Mouse (Mus musculus): ENCODE data around the gene Slc9b1. TPM values are rescaled to one million over a fixed set of nuclear protein-coding genes. Genes with fewer than 3 reads are reported as not detected.

Gene Slc9b1
- total and polyA plus RNA-seq, 3 experiments, result 0.13 to 7.4 (median 0.55) TPM

GRCm38 (mm10) chr3:135440221-135440620 lies 92.4 kb downstream of the Slc9b1 start:
- ATAC-seq (ENCODE audit: extremely low read depth, insufficient number of reproducible peaks, low FRiP score, poor library complexity, severe bottlenecking) (no peak), DNase-seq (ENCODE audit: low spot score) (peak; percentile 18)

GRCm38 (mm10) chr3:135440621-135441020 lies 92.8 kb downstream of the Slc9b1 start:
- Histone ChIP-seq H3K27me3 (ENCODE audit: insufficient read depth, low read length) (no peaks in the 10 kb centered on the region), H3K4me3 (ENCODE audit: low read depth, low read length) (peak overlapping the region; percentile 93), H3K4me1 (ENCODE audit: insufficient read depth, low read depth, low read length) (peaks cover 35% of the 10 kb centered on the region), H3K36me3 (replicated peaks) (peaks cover 35% of the 10 kb centered on the region), H3K9me3 (replicated peaks) (no peaks in the 10 kb centered on the region)
- ATAC-seq (ENCODE audit: extremely low read depth, insufficient number of reproducible peaks, low FRiP score, poor library complexity, severe bottlenecking) (no peak), DNase-seq (ENCODE audit: low spot score) (no peak)
- TF ChIP-seq GATA1 (IDR thresholded peaks at IDR 0.05; ENCODE audit: borderline replicate concordance, low read length) (no peak), TAL1 (conservative IDR thresholded peaks at IDR 0.05; ENCODE audit: low read depth, low read length) (no peak), CTCF (IDR thresholded peaks at IDR 0.05; ENCODE audit: low read depth, low read length) (no peak), GATA2 (IDR thresholded peaks at IDR 0.05; ENCODE audit: borderline replicate concordance, low read depth, low read length) (no peak), POLR2AphosphoS5 (IDR thresholded peaks at IDR 0.05; ENCODE audit: insufficient replicate concordance, low read depth, low read length) (no peak)

More at GRCm38 (mm10) chr3:135440221-135440620, 92.4 kb downstream of the Slc9b1 start:
- peak; percentile 79; the same call in 1 of the 2 replicates for TF ChIP-seq POLR2AphosphoS5 (IDR thresholded peaks at IDR 0.05; ENCODE audit: insufficient replicate concordance, low read depth, low read length)
- TF ChIP-seq GATA1 (IDR thresholded peaks at IDR 0.05; ENCODE audit: borderline replicate concordance, low read length), result no peak
- no peak for TF ChIP-seq GATA2 (IDR thresholded peaks at IDR 0.05; ENCODE audit: borderline replicate concordance, low read depth, low read length)
- no peak for TF ChIP-seq CTCF (IDR thresholded peaks at IDR 0.05; ENCODE audit: low read depth, low read length)
- no peaks in the 10 kb centered on the region for H3K9me3 ChIP-seq (replicated peaks)
- peak overlapping the region; percentile 93 for H3K4me3 ChIP-seq (ENCODE audit: low read depth, low read length)
- no peaks in the 10 kb centered on the region for H3K27me3 ChIP-seq (ENCODE audit: insufficient read depth, low read length)
- H3K36me3 ChIP-seq (replicated peaks), result peaks cover 37% of the 10 kb centered on the region
- H3K4me1 ChIP-seq (ENCODE audit: insufficient read depth, low read depth, low read length), result peaks cover 35% of the 10 kb centered on the region

GRCm38 (mm10) chr3:135444930-135445329 lies 97.1 kb downstream of the Slc9b1 start:
- H3K4me3 ChIP-seq (ENCODE audit: low read depth, low read length), result no peak overlapping the region
- no peak for ATAC-seq (ENCODE audit: extremely low read depth, insufficient number of reproducible peaks, low FRiP score, poor library complexity, severe bottlenecking)
- no peak for TF ChIP-seq POLR2AphosphoS5 (IDR thresholded peaks at IDR 0.05; ENCODE audit: insufficient replicate concordance, low read depth, low read length)
- TF ChIP-seq GATA2 (IDR thresholded peaks at IDR 0.05; ENCODE audit: borderline replicate concordance, low read depth, low read length), result no peak
- no peak for TF ChIP-seq TAL1 (conservative IDR thresholded peaks at IDR 0.05; ENCODE audit: low read depth, low read length)
- TF ChIP-seq CTCF (IDR thresholded peaks at IDR 0.05; ENCODE audit: low read depth, low read length), result no peak
- TF ChIP-seq GATA1 (IDR thresholded peaks at IDR 0.05; ENCODE audit: borderline replicate concordance, low read length), result no peak
- DNase-seq (ENCODE audit: low spot score), result no peak
- no peaks in the 10 kb centered on the region for H3K27me3 ChIP-seq (ENCODE audit: insufficient read depth, low read length)
- H3K4me1 ChIP-seq (ENCODE audit: insufficient read depth, low read depth, low read length), result peaks cover 31% of the 10 kb centered on the region
- peaks cover 44% of the 10 kb centered on the region for H3K36me3 ChIP-seq (replicated peaks)
- no peaks in the 10 kb centered on the region for H3K9me3 ChIP-seq (replicated peaks)

Other genes with a start within 250 kb of the Slc9b1 start
- gene Cenpe, start 135.5 kb upstream of the Slc9b1 start, total RNA-seq (2014; fragmentation: Nextera tagmentation), result 171 and 183 TPM in 2 replicates
- 57.6 and 58.3 TPM in 2 replicates for gene Cenpe, start 135.5 kb upstream of the Slc9b1 start, total RNA-seq (2017)
- 3.0 and 3.6 TPM in 2 replicates for gene Cenpe, start 135.5 kb upstream of the Slc9b1 start, polyA plus RNA-seq (2012)
- gene Bdh2, start 66.8 kb upstream of the Slc9b1 start, total RNA-seq (2014; fragmentation: Nextera tagmentation), result 1.3 and 1.4 TPM in 2 replicates
- gene Bdh2, start 66.8 kb upstream of the Slc9b1 start, total RNA-seq (2017), result 0.38 TPM in 1 of 2 replicates, not detected in the other
- not detected in 2 replicates for gene Bdh2, start 66.8 kb upstream of the Slc9b1 start, polyA plus RNA-seq (2012)
- not detected in 2 replicates for gene Slc9b2, start 40.3 kb upstream of the Slc9b1 start, total RNA-seq (2014; fragmentation: Nextera tagmentation)
- gene Slc9b2, start 40.3 kb upstream of the Slc9b1 start, total RNA-seq (2017), result not detected in 2 replicates
- not detected in 2 replicates for gene Slc9b2, start 40.3 kb upstream of the Slc9b1 start, polyA plus RNA-seq (2012)
- gene Cisd2, start 75.9 kb downstream of the Slc9b1 start, total RNA-seq (2014; fragmentation: Nextera tagmentation), result 42.9 and 43.1 TPM in 2 replicates
- gene Cisd2, start 75.9 kb downstream of the Slc9b1 start, total RNA-seq (2017), result 34.0 and 35.7 TPM in 2 replicates
- 16.9 and 18.3 TPM in 2 replicates for gene Cisd2, start 75.9 kb downstream of the Slc9b1 start, polyA plus RNA-seq (2012)
- gene Ube2d3, start 90.1 kb downstream of the Slc9b1 start, total RNA-seq (2014; fragmentation: Nextera tagmentation), result 1,026 and 1,239 TPM in 2 replicates
- gene Ube2d3, start 90.1 kb downstream of the Slc9b1 start, total RNA-seq (2017), result 547 and 623 TPM in 2 replicates
- 416 and 446 TPM in 2 replicates for gene Ube2d3, start 90.1 kb downstream of the Slc9b1 start, polyA plus RNA-seq (2012)
- 19.6 and 30.3 TPM in 2 replicates for gene Manba, start 137.6 kb downstream of the Slc9b1 start, total RNA-seq (2014; fragmentation: Nextera tagmentation)
- gene Manba, start 137.6 kb downstream of the Slc9b1 start, total RNA-seq (2017), result 19.0 and 23.7 TPM in 2 replicates
- gene Manba, start 137.6 kb downstream of the Slc9b1 start, polyA plus RNA-seq (2012), result 2.0 and 2.9 TPM in 2 replicates

Data from G1E (cell line).